Mouse (Mus musculus) MEL (cell line): Measurements from ENCODE around the gene Dcbld2. TPM values are rescaled to one million over a fixed set of nuclear protein-coding genes. Genes with fewer than 3 reads are reported as not detected.

Experiments
- DNase-seq: peaks from one replicate; pipeline ENCODE4 v3.0.0; 2011; ENCODE audit warnings: low read depth, low spot score
- H3K27ac ChIP-seq: 2 replicates; pipeline ENCODE4 v1.5.1; 2012; ENCODE audit warnings: low read depth, mild to moderate bottlenecking, control low read depth, low read length, moderate library complexity; ENCODE audit not compliant: control insufficient read depth
- H3K27me3 ChIP-seq, 2 experiments: fragments of 150-350 bp in 1 of 2; sonication (generic) in 1 of 2; 2 replicates each; pipeline ENCODE4 v1.6.1; 2012; ENCODE audit warnings: low read length in 2 of 2, mild to moderate bottlenecking in 2 of 2, improper control_type of control experiment in 1 of 2, moderate library complexity in 1 of 2; ENCODE audit not compliant: insufficient read depth in 2 of 2, control insufficient read depth in 1 of 2
- H3K36me3 ChIP-seq, 2 experiments: 2 replicates each; pipeline ENCODE4 v1.6.1; 2012 to 2014; ENCODE audit warnings: low read length in 2 of 2, improper control_type of control experiment in 1 of 2, inconsistent platforms in 1 of 2, mild to moderate bottlenecking in 1 of 2; ENCODE audit not compliant: insufficient read depth in 2 of 2, control insufficient read depth in 1 of 2
- H3K4me1 ChIP-seq, 2 experiments: fragments of 150-350 bp in 1 of 2; sonication (generic) in 1 of 2; 2 replicates each; pipeline ENCODE4 v1.6.1; 2012; ENCODE audit warnings: low read length in 2 of 2, improper control_type of control experiment in 1 of 2, mild to moderate bottlenecking in 1 of 2; ENCODE audit not compliant: insufficient read depth in 2 of 2, control insufficient read depth in 1 of 2
- H3K4me3 ChIP-seq, 2 experiments: fragments of 150-350 bp in 1 of 2; sonication (generic) in 1 of 2; 2 replicates each; pipeline ENCODE4 v1.5.1; 2012; ENCODE audit warnings: low read depth in 2 of 2, low read length in 2 of 2, mild to moderate bottlenecking in 2 of 2, moderate library complexity in 2 of 2, control low read depth in 1 of 2, improper control_type of control experiment in 1 of 2; ENCODE audit not compliant: control insufficient read depth in 1 of 2, insufficient read depth in 1 of 2
- H3K79me2 ChIP-seq: 2 replicates; pipeline ENCODE4 v1.6.1; 2012; ENCODE audit warnings: mild to moderate bottlenecking, low read length, moderate library complexity; ENCODE audit not compliant: control insufficient read depth, poor library complexity, insufficient read depth
- H3K9ac ChIP-seq: 2 replicates; pipeline ENCODE4 v1.6.1; 2012; ENCODE audit warnings: low read depth, mild to moderate bottlenecking, control low read depth, low read length, moderate library complexity; ENCODE audit not compliant: control insufficient read depth, poor library complexity, severe bottlenecking
- H3K9me3 ChIP-seq: fragments of 150-350 bp; sonication (generic); replicated peaks from 2 replicates; pipeline ENCODE4 v1.6.1; 2012; ENCODE audit warnings: mild to moderate bottlenecking, low read length, improper control_type of control experiment, moderate library complexity; ENCODE audit not compliant: insufficient read depth
- BHLHE40 ChIP-seq: IDR thresholded peaks from 2 replicates; pipeline ENCODE4 v1.6.1; 2012; ENCODE audit warnings: low read depth, mild to moderate bottlenecking, inconsistent platforms, low read length, improper control_type of control experiment, borderline replicate concordance
- CHD1 ChIP-seq: IDR thresholded peaks from 2 replicates; pipeline ENCODE4 v1.6.1; 2012; ENCODE audit warnings: low read depth, mild to moderate bottlenecking, inconsistent platforms, low read length, improper control_type of control experiment
- CTCF ChIP-seq, 3 experiments: IDR thresholded peaks in 2 of 3; conservative IDR thresholded peaks in 1 of 3; 2 replicates each; pipeline ENCODE4 v1.5.1; 2011 to 2012; ENCODE audit warnings: low read length in 3 of 3, low read depth in 2 of 3, mild to moderate bottlenecking in 2 of 3, improper control_type of control experiment in 1 of 3, inconsistent platforms in 1 of 3, mixed read lengths in 1 of 3, moderate library complexity in 1 of 3; ENCODE audit not compliant: control insufficient read depth in 1 of 3, insufficient read depth in 1 of 3, poor library complexity in 1 of 3, severe bottlenecking in 1 of 3
- E2F4 ChIP-seq: IDR thresholded peaks from 2 replicates; pipeline ENCODE4 v1.6.1; 2011; ENCODE audit warnings: low read depth, low read length, improper control_type of control experiment, borderline replicate concordance
- ELF1 ChIP-seq: IDR thresholded peaks from 2 replicates; pipeline ENCODE4 v1.6.1; 2014; ENCODE audit warnings: low read depth, mild to moderate bottlenecking, inconsistent platforms, low read length, improper control_type of control experiment, moderate library complexity
- EP300 ChIP-seq, 2 experiments: IDR thresholded peaks; 2 replicates each; pipeline ENCODE4 v1.6.1; 2011; ENCODE audit warnings: improper control_type of control experiment in 2 of 2, low read length in 2 of 2, low read depth in 1 of 2, mild to moderate bottlenecking in 1 of 2
- ETS1 ChIP-seq: IDR thresholded peaks from 2 replicates; pipeline ENCODE4 v1.6.1; 2012; ENCODE audit warnings: low read depth, mild to moderate bottlenecking, inconsistent platforms, low read length, improper control_type of control experiment, moderate library complexity
- GABPA ChIP-seq: IDR thresholded peaks from 2 replicates; pipeline ENCODE4 v1.6.1; 2012; ENCODE audit warnings: low read depth, mild to moderate bottlenecking, inconsistent platforms, low read length, improper control_type of control experiment, moderate library complexity
- GATA1 ChIP-seq: IDR thresholded peaks from 2 replicates; pipeline ENCODE4 v1.6.1; 2011; ENCODE audit warnings: low read depth, low read length, improper control_type of control experiment
- HCFC1 ChIP-seq: IDR thresholded peaks from 2 replicates; pipeline ENCODE4 v1.6.1; 2012; ENCODE audit warnings: low read depth, mild to moderate bottlenecking, inconsistent platforms, low read length, improper control_type of control experiment, moderate library complexity
- JUND ChIP-seq: IDR thresholded peaks from 2 replicates; pipeline ENCODE4 v1.6.1; 2011; ENCODE audit warnings: low read depth, mild to moderate bottlenecking, improper control_type of control experiment, low read length
- MAZ ChIP-seq: IDR thresholded peaks from 2 replicates; pipeline ENCODE4 v1.6.1; 2012; ENCODE audit warnings: low read depth, mild to moderate bottlenecking, inconsistent platforms, low read length, improper control_type of control experiment
- MEF2A ChIP-seq: IDR thresholded peaks from 2 replicates; pipeline ENCODE4 v1.6.1; 2014; ENCODE audit warnings: low read depth, mild to moderate bottlenecking, inconsistent platforms, low read length, improper control_type of control experiment; ENCODE audit not compliant: poor library complexity, insufficient replicate concordance, severe bottlenecking; ENCODE audit errors: extremely low read depth
- MYB ChIP-seq: IDR thresholded peaks from 2 replicates; pipeline ENCODE4 v1.6.1; 2011; ENCODE audit warnings: mild to moderate bottlenecking, low read depth, low read length, improper control_type of control experiment
- MYC ChIP-seq: IDR thresholded peaks from 2 replicates; pipeline ENCODE4 v1.6.1; 2011; ENCODE audit warnings: low read depth, mild to moderate bottlenecking, low read length, improper control_type of control experiment, moderate library complexity
- NELFE ChIP-seq: IDR thresholded peaks from 2 replicates; pipeline ENCODE4 v1.6.1; 2011; ENCODE audit warnings: low read depth, low read length, improper control_type of control experiment
- POLR2A ChIP-seq, 2 experiments: IDR thresholded peaks; 2 replicates each; pipeline ENCODE4 v1.6.1; 2011 to 2012; ENCODE audit warnings: low read length in 2 of 2, mild to moderate bottlenecking in 2 of 2, control low read depth in 1 of 2, improper control_type of control experiment in 1 of 2, low read depth in 1 of 2, moderate library complexity in 1 of 2; ENCODE audit not compliant: control insufficient read depth in 1 of 2, insufficient read depth in 1 of 2, poor library complexity in 1 of 2
- RAD21 ChIP-seq: IDR thresholded peaks from 2 replicates; pipeline ENCODE4 v1.6.1; 2011; ENCODE audit warnings: mild to moderate bottlenecking, low read depth, low read length, improper control_type of control experiment
- SIN3A ChIP-seq: IDR thresholded peaks from 2 replicates; pipeline ENCODE4 v1.6.1; 2012; ENCODE audit warnings: low read length, improper control_type of control experiment, inconsistent platforms
- SMC3 ChIP-seq: IDR thresholded peaks from 2 replicates; pipeline ENCODE4 v1.6.1; 2011; ENCODE audit warnings: low read depth, low read length, improper control_type of control experiment
- TAL1 ChIP-seq: IDR thresholded peaks from 2 replicates; pipeline ENCODE4 v1.6.1; 2012; ENCODE audit warnings: mild to moderate bottlenecking, inconsistent platforms, low read length, moderate library complexity, mixed read lengths
- TBP ChIP-seq: IDR thresholded peaks from 2 replicates; pipeline ENCODE4 v1.8.0; 2011; ENCODE audit warnings: low read depth, low read length, improper control_type of control experiment
- TCF12 ChIP-seq: IDR thresholded peaks from 2 replicates; pipeline ENCODE4 v1.6.1; 2014; ENCODE audit warnings: low read depth, mild to moderate bottlenecking, inconsistent platforms, low read length, improper control_type of control experiment, moderate library complexity
- USF1 ChIP-seq: IDR thresholded peaks from 2 replicates; pipeline ENCODE4 v1.6.1; 2014; ENCODE audit warnings: low read depth, mild to moderate bottlenecking, inconsistent platforms, low read length, improper control_type of control experiment, moderate library complexity
- USF2 ChIP-seq, 2 experiments: IDR thresholded peaks; 2 replicates each; pipeline ENCODE4 v1.6.1; 2011 to 2012; ENCODE audit warnings: improper control_type of control experiment in 2 of 2, low read length in 2 of 2, borderline replicate concordance in 1 of 2, inconsistent platforms in 1 of 2, low read depth in 1 of 2, mild to moderate bottlenecking in 1 of 2; ENCODE audit not compliant: insufficient read depth in 1 of 2
- ZC3H11A ChIP-seq: IDR thresholded peaks from 2 replicates; pipeline ENCODE4 v1.6.1; 2012; ENCODE audit warnings: low read depth, mild to moderate bottlenecking, inconsistent platforms, low read length, improper control_type of control experiment
- ZKSCAN1 ChIP-seq: IDR thresholded peaks from 2 replicates; pipeline ENCODE4 v1.6.1; 2012; ENCODE audit warnings: low read depth, mild to moderate bottlenecking, inconsistent platforms, low read length, improper control_type of control experiment, moderate library complexity
- ZMIZ1 ChIP-seq: IDR thresholded peaks from 2 replicates; pipeline ENCODE4 v1.6.1; 2012; ENCODE audit warnings: low read depth, mild to moderate bottlenecking, inconsistent platforms, low read length, improper control_type of control experiment, moderate library complexity
- polyA plus RNA-seq, 2 experiments: library from polyadenylated mRNA; stranded (reverse) in 1 of 2; unstranded in 1 of 2; fragments of >175 nt in 1 of 2; fragments of >200 nt in 1 of 2; gene quantifications; 2 replicates each; pipeline versions ENCODE4 v1.2.1 to v1.2.4; 2012; ENCODE audit warnings: low replicate concordance in 2 of 2, low read depth in 1 of 2; ENCODE audit not compliant: insufficient read length in 2 of 2, insufficient read depth in 1 of 2, missing spikeins in 1 of 2
- total RNA-seq: library from RNA; depleted of rRNA; stranded (reverse); fragments of 300-350 nt; gene quantifications from 2 replicates; pipeline ENCODE4 v1.2.3, GENCODE M21; 2012

The Dcbld2 gene
- total and polyA plus RNA-seq, 3 experiments, result 3.5 to 9.4 TPM; not detected in 1

DNA sequence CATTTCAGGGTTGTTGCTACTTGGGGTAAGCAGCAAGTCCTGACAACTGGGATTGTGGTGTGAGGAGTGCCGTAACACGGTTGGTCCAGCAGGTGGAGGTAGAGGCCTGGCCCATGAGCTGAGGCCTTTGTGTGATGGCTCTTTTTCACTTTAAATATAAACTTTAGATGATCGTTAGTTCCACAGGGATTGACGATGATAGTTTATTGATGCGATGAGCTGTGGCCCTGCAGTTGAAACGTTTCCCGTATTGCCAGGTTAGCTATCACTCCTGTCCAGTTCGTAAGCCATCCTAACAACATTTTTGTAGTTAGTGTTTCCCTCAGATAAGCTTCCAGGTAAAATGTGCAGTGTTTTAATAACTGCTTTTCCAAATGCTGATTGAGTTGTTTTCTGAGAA, 46.4 kb downstream of the Dcbld2 start:
- peaks cover 0 to 28% of the 10 kb centered on the region in 2 experiments; a peak in 2 of 4 replicates for H3K36me3 ChIP-seq
- H3K9me3 ChIP-seq, result no peaks in the 10 kb centered on the region
- peak overlapping the region; percentile 35 to 47; a peak in 3 of 4 replicates for H3K4me3 ChIP-seq
- no peak for TF ChIP-seq ZMIZ1
- TF ChIP-seq NELFE, result no peak
- no peak for TF ChIP-seq USF1
- TF ChIP-seq MYB, result peak; percentile 48; the same call in 1 of the 2 replicates
- no peak for TF ChIP-seq E2F4
- TF ChIP-seq GABPA, result no peak
- TF ChIP-seq MAZ, result no peak
- no peak for TF ChIP-seq POLR2A (IDR thresholded peaks at IDR 0.05; ENCODE audit: control insufficient read depth in 1 of 2, insufficient read depth in 1 of 2, low read depth in 1 of 2, low read length in 2 of 2, poor library complexity in 1 of 2)
- TF ChIP-seq TCF12, result peak; percentile 21; the same call in 1 of the 2 replicates
- TF ChIP-seq MYC, result 0 out of 2 replicates have a peak, but pooled peaks have one; percentile 31
- TF ChIP-seq TBP, result no peak
- TF ChIP-seq USF2 (IDR thresholded peaks at IDR 0.05; ENCODE audit: borderline replicate concordance in 1 of 2, insufficient read depth in 1 of 2, low read depth in 1 of 2, low read length in 2 of 2), result no peak
- peak; percentile 35; the same call in 1 of the 2 replicates for TF ChIP-seq ETS1
- peak; percentile 66 to 84 for TF ChIP-seq EP300 (IDR thresholded peaks at IDR 0.05; ENCODE audit: low read depth in 1 of 2, low read length in 2 of 2)
- no peak for TF ChIP-seq BHLHE40
- TF ChIP-seq CHD1, result no peak
- peak; percentile 94 for TF ChIP-seq SMC3
- TF ChIP-seq SIN3A, result peak; percentile 76; the same call in 1 of the 2 replicates
- peak; percentile 89 to 96 (median 93) for TF ChIP-seq CTCF (IDR thresholded peaks at IDR 0.05 in 2 of 3, conservative IDR thresholded peaks at IDR 0.05 in 1 of 3; ENCODE audit: control insufficient read depth in 1 of 3, insufficient read depth in 1 of 3, low read depth in 2 of 3, low read length in 3 of 3, poor library complexity in 1 of 3, severe bottlenecking in 1 of 3)
- TF ChIP-seq TAL1, result peak; percentile 84
- no peak for TF ChIP-seq ELF1
- no peak for TF ChIP-seq JUND
- no peak for TF ChIP-seq MEF2A
- 0 out of 2 replicates have a peak, but pooled peaks have one; percentile 18 for TF ChIP-seq HCFC1
- no peak for TF ChIP-seq ZKSCAN1
- TF ChIP-seq GATA1, result peak; percentile 68
- TF ChIP-seq ZC3H11A, result peak; percentile 95
- peak; percentile 95 for TF ChIP-seq RAD21
- H3K27me3 ChIP-seq, result no peaks in the 10 kb centered on the region
- peaks cover 15 to 23% of the 10 kb centered on the region in 2 experiments for H3K4me1 ChIP-seq
- peak overlapping the region; percentile 41 for H3K27ac ChIP-seq
- H3K9ac ChIP-seq, result peak overlapping the region; percentile 39; the same call in 1 of the 2 replicates
- DNase-seq, result peak; percentile 90
- H3K79me2 ChIP-seq, result no peaks in the 10 kb centered on the region
